Mouse (Mus musculus) frontal cortex, postnatal 14 days (tissue): ENCODE results near the gene Pdgfb.

ENCODE experiments used
- DNase-seq, 2 experiments: peaks; one replicate each; pipeline ENCODE4 v3.0.0; 2022; ENCODE audit warnings: low spot score in 2 of 2

Gene Pdgfb

GRCm38 (mm10) chr15:80014321-80015210 is at the start of gene Pdgfb:
Gene Pdgfb, minus strand, starts transcription at chr15:80014977.
- DNase-seq, result peak in 1 of 2 experiments; percentile 49

- DNase-seq, result no peak
Measured at GRCm38 (mm10) chr15:80062821-80063220, 48.0 kb upstream of the Pdgfb start.

DNA sequence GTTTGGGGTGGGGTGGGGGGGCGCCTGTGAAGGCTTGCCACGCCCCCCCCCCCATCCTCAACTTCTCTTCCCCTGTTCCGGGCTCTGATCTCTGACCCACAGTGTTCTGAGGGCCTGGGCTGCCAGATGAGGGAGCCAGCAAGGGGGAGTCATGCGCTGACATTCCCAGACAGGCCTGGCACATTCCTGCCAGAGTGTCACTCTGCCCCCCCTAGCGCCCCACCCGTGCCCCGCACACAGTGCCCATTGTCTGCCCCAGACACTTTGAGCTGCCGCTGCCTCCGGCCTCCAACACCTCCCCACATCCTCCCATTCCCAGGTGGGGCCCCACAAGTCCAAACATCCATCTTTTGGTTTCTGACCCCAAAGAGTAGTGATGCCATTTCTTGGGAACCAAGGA is 47.6 kb upstream of the Pdgfb start:
- DNase-seq, result no peak

DNA sequence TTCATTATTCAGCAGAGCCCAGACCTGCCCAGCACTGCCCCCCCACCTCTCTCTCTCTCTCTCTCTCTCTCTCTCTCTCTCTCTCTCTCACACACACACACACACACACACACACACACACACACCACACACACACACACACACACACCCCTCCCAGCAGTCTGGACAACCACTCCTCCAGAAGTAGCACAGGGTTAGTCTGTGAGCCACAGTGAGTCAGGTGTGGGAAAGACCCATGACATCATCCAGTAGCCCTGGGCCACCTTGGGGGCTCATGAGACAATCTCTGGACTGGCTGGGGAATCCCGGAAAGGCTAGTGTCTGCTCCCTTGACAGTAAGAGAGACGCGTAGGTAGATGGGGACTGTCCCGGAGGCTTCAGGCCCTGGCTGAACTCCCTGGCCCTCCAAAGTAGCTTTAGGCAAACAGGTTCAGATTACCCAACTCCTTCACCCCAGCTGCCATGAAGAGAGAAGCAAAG is 46.3 kb upstream of the Pdgfb start:
- no peak for DNase-seq

GRCm38 (mm10) chr15:80060356-80061070 is 45.7 kb upstream of the Pdgfb start:
- no peak for DNase-seq

DNA sequence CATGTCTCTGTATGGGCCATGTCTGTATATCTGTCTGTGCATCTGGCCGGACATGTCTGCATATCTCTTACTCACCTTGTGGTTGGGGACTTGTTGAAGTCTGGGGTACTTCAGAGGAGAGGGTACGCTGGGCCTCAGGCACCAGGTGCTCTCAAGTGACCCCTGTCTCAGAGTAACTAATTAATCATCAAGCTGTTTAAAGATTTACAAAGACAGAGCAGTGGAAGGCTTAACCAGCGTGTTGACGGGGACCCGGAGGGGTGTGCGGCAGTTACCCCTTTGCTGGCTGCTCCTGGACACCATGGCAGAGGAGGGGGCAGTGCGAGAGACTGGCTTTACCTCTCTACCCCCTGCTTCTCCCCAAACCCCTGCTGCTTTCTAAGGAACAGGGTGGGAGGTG is 44.8 kb upstream of the Pdgfb start:
- DNase-seq, result no peak

GRCm38 (mm10) chr15:80058151-80058550 is 43.4 kb upstream of the Pdgfb start:
- DNase-seq, result no peak

DNA sequence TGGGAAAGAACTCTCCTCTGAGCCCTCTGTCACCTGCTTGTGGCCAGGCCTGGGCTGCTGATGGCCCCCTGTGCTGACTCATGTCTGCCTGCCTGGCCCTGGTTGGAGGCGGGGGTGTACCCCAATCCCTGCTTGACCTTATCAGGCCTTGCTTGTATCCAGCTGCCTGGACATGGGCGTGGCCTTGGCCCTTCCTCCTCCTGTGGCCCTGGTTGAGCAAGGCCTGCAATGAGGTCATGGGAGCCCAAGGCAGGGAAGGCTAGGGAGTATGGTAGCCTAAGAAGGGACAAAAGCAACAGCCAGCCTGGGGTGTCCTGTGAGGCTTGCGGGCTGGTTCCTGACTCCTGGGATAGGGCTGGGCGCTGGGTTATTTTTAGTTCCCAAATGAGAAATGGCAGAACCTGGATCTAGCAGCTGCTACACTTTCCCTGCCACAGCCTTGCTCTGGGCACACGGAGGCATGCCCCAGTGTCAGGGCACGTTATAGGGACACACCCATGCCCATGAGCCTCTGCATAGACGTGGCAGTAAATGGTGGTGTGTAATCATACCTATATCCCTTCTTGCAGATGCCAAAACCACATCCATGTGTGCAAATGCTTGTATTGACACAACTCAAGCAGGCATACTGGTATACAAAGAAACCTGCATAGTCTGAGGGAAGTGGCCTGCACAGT is 39.4 kb upstream of the Pdgfb start:
- no peak for DNase-seq

- no peak for DNase-seq
Measured at GRCm38 (mm10) chr15:80053381-80054033, 38.7 kb upstream of the Pdgfb start.

DNA sequence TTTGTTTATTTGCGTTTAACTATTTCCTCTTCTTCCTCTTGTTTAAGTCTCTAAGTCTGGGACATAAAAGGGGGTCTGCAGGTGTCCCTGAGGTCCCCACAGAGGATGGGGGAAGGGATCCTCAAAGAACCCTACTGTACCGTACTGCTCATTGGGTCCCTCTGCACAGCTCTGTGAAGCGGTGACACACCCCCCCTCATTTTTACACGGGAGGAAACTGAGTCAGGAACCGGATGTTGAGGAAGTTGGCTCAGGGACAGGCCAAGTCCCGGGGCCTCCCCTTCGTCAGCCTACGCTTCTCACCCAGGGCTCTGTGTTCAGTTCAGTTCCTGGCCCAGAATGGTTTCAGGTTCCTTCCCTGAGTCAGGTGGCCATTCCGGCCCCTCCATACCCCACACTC is 37.0 kb upstream of the Pdgfb start:
- no peak for DNase-seq

DNA sequence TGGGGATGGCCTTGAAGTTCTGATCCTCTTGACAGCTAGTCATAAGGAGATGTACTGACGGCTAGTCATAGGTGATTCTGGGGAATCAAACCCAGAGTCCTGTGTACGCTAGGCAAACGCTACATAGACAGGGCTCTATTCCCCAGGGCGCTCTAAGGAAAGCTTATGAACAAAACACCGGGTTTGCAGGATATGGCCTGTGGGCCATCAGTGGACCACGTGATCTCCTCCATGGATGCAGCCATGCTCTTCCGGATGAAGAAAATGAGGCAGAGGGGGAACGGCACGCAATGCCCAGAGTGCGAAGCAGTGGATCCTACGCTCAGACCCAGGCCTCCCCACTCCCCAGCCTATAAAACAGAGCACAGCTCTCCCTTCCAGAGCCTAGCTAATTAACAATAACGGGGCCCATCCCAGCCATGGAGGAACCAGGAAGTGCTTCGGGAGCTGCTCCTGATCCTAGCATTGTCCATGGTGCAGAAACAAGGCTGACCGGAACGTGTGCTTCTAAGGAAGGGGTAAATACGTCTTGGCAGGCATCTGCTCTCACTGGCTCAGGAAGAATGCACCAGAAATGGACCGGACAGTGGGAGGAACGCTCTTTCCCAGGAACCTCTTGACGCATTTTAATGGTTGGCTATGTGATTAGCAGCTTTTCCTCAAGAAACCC is 36.5 kb upstream of the Pdgfb start:
- no peak for DNase-seq

DNA sequence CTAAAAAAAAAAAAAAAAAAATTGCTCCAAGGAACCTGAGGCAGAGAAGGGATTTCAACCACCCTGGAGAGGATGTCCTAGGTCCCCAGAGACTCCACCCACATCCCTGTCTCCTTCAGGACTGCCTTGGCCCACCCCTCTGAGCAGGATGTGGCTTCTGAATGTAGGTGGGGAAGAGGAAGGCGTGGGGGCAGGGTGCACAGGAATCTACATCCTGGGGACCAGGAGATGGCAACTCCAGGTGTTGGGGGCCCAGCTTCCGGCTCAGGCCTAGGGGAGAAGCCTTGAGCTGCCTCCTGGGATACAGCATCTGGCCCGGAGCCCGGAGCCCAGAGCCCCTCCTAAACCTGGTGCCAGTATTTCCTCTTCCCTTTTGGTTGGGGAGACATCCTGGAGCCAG is 35.3 kb upstream of the Pdgfb start:
- DNase-seq, result no peak

- DNase-seq, result no peak
Measured at GRCm38 (mm10) chr15:80047973-80048372, 33.2 kb upstream of the Pdgfb start.

- DNase-seq, result no peak
Measured at GRCm38 (mm10) chr15:80047242-80047641, 32.5 kb upstream of the Pdgfb start.

DNA sequence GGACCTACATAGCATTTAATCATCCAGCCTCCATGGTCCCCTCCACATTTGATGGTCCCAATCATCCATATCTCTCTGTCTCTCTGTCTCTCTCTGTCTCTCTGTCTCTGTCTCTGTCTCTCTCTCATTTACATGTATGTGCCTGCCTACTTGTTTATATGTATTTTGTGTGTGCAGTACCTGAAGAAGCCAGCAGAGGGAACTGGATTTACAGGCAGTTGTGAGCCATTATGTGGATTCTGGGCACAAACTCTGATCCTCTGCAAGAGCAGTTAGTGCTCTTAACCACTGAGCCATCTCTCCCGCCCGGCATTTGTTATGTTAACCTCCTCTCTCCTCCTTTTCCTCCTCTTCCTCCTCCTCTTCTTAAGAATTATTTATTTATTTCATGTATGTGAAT is 31.0 kb upstream of the Pdgfb start:
- DNase-seq, result no peak

DNA sequence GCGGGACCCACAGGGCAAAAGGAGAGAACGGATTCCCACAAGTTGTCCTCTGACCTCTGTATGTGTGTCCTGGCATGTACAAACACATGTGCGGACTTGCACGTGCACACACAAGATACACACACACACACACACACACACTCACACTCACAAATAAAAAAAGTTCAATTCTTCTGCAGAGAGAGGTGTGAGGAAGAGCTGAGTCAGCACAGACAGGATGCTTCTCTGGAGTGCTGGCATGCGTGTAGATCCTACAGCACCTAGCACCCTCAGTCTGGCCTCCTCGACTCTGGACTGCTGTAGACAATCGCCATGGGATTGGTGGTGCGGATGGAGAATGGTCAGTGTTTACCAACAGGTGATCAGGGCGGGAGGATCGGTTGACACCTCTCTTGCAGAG is 29.5 kb upstream of the Pdgfb start:
- no peak for DNase-seq

GRCm38 (mm10) chr15:80042152-80042551 is 27.4 kb upstream of the Pdgfb start:
- no peak for DNase-seq

DNA sequence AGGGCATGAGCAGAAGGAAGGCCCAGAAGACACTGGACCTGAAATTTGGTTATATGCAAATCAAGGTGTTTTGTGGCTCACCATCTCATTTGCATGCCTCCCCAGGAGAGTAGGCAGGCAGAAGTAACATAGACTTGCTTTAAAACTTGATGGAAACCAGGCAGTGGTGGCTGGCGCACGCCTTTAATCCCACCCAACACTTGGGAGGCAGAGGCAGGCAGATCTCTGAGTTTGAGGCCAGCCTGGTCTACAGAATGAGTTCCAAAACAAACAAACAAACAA is 23.3 kb upstream of the Pdgfb start:
- DNase-seq, result no peak

GRCm38 (mm10) chr15:80037255-80038109 is 22.7 kb upstream of the Pdgfb start:
- DNase-seq, result no peak

DNA sequence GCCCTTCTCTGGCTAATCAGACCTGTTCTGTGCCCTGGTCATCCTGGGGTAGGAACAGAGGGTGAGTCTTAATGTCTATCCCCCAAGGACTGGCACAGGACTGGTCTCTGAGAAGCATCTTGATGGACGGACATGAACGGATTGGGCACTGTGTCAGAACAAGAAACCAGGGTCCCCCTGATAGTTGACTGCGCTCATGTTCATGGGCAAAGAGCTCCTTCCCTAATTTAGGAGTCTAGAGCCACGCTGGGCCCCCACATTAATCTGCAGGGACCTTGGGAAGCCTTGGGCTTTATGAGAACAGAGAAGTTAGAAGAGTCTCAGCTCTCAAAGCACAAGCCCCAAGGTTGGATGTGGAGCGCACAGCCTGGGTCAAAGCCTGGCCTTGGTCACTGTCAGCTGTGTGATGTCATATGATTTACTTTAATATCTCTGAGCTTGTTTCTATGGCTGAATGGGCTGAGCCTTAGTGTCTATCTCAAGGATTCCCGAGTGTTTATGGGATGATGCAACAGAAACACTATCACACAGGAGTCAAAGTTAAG is 20.6 kb upstream of the Pdgfb start:
- no peak for DNase-seq
